Mouse (Mus musculus) liver, embryonic 12.5 days (tissue): ENCODE measurements around the gene Mas1. TPM values are rescaled to one million over a fixed set of nuclear protein-coding genes. Genes with fewer than 3 reads are reported as not detected.

Experiments used
- ATAC-seq: fragments of 200-750 bp; cut with Nextera tagmentation; 2 replicates; pipeline ENCODE4 v1.8.0; 2017; ENCODE audit warnings: moderate number of reproducible peaks, mild to moderate bottlenecking, moderate library complexity
- H3K27ac ChIP-seq: fragments of 300-500 bp; sonication (generic); 2 replicates; pipeline ENCODE4 v1.5.1; 2016; ENCODE audit warnings: mild to moderate bottlenecking
- H3K27me3 ChIP-seq: fragments of 300-500 bp; sonication (generic); replicated peaks from 2 replicates; pipeline ENCODE4 v1.6.1; 2016; ENCODE audit warnings: mild to moderate bottlenecking, moderate library complexity
- H3K36me3 ChIP-seq: fragments of 300-500 bp; sonication (generic); 2 replicates; pipeline ENCODE4 v1.6.1; 2016; ENCODE audit warnings: mild to moderate bottlenecking, moderate library complexity
- H3K4me1 ChIP-seq: fragments of 300-500 bp; sonication (generic); 2 replicates; pipeline ENCODE4 v1.6.1; 2016
- H3K4me2 ChIP-seq: fragments of 300-500 bp; sonication (generic); 2 replicates; pipeline ENCODE4 v1.6.1; 2016; ENCODE audit warnings: mild to moderate bottlenecking, moderate library complexity
- H3K4me3 ChIP-seq: fragments of 300-500 bp; sonication (generic); 2 replicates; pipeline ENCODE4 v1.5.1; 2016; ENCODE audit warnings: mild to moderate bottlenecking, moderate library complexity
- H3K9ac ChIP-seq: fragments of 300-500 bp; sonication (generic); 2 replicates; pipeline ENCODE4 v1.6.1; 2016; ENCODE audit warnings: mild to moderate bottlenecking, moderate library complexity
- H3K9me3 ChIP-seq: fragments of 300-500 bp; sonication (generic); replicated peaks from 2 replicates; pipeline ENCODE4 v1.6.1; 2016; ENCODE audit warnings: mild to moderate bottlenecking, moderate library complexity
- WGBS: fragments of 180-500 bp; shearing (Covaris S2); methylation state at CpG from one replicate; pipeline ENCODE4 v1.1.7; 2016; ENCODE audit not compliant: insufficient replicate concordance; 5-methylcytosine and 5-hydroxymethylcytosine counted together
- polyA plus RNA-seq: library from polyadenylated mRNA; unstranded; fragments of >200 nt; fragmentation: Nextera tagmentation; extraction: Ambion mirVana; gene quantifications from 2 replicates; pipeline ENCODE4 v1.2.1, GENCODE M21; 2016

The Mas1 gene
- polyA plus RNA-seq, 1 experiment from 2014 or later, result 0.12 TPM

DNA sequence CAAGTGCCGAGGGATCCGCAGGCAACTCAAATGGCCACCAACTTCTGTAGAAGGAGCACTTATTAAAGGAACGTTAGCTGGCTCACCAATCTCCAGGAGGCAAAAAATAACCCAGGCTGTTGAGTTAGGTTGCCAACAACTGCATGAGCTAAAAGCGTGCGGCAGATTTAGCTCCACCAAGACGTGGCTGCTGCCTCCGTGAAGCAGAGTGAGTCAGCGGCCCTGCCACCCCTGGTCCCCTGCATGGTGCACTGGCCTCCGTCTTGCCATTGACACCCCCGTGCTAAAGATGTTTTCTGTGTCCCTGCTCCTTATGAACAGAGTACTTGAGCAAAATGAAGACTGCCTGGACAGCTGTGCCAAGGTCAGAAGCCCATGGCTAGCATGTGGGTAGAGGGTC, 1.1 kb downstream of the Mas1 start:
- WGBS, result 59% methylated on average over 10 of the region's 10 CpGs
- Histone ChIP-seq H3K27ac (no peak overlapping the region), H3K4me2 (no peak overlapping the region), H3K36me3 (no peaks in the 10 kb centered on the region), H3K4me3 (no peak overlapping the region), H3K27me3 (peaks cover 47% of the 10 kb centered on the region), H3K9ac (no peak overlapping the region), H3K9me3 (no peaks in the 10 kb centered on the region), H3K4me1 (no peaks in the 10 kb centered on the region)
- ATAC-seq, result no peak

DNA sequence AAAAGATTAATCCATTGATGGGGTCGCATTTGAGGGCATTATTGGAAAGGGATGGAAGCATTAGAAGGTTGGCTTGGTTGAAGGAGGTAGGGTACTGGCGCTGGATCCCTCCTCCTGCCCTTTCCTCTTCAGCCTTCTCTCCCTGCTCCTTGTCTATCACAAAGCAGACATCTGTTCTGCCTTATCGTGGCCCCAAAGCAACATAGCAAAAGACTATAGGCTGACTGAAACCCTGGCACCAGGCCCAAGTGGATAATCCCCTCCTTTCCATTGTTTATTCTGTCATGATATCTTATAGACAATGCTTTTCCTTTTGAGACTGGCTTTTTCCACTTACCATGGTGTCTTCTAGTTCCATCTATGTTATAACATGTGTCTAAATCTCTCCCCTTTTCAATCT, 2.5 kb downstream of the Mas1 start:
- Histone ChIP-seq H3K9ac (no peak overlapping the region), H3K27me3 (peaks cover 34% of the 10 kb centered on the region), H3K4me3 (no peak overlapping the region), H3K36me3 (no peaks in the 10 kb centered on the region), H3K27ac (no peak overlapping the region), H3K4me2 (no peak overlapping the region), H3K4me1 (no peaks in the 10 kb centered on the region), H3K9me3 (no peaks in the 10 kb centered on the region)
- no peak for ATAC-seq
- WGBS, result 59% methylated on average over 3 of the region's 3 CpGs

DNA sequence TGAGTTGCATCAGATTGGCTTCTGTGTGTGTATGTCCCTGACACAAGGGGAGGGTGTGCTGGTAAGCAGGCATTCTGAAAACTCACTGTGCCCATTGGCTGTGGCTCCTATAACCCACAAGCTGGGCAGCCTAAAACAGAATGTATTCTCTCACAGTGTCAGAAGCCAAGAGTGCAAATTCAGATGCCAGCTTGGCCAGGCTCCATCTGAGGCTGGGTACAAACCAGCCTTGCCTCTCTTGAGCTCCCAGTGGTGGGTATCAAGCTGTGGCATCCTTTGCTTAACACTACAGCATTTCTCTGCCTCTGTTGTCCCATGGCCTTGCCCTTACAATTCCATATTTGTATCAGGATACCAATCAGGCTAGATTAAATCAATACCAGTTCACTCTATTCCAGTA, 3.8 kb downstream of the Mas1 start:
- Histone ChIP-seq H3K4me3 (no peak overlapping the region), H3K36me3 (no peaks in the 10 kb centered on the region), H3K9me3 (no peaks in the 10 kb centered on the region), H3K9ac (no peak overlapping the region), H3K27me3 (peaks cover 22% of the 10 kb centered on the region; the same call in 1 of the 2 replicates), H3K4me1 (no peaks in the 10 kb centered on the region), H3K4me2 (no peak overlapping the region), H3K27ac (no peak overlapping the region)
- no peak for ATAC-seq

DNA sequence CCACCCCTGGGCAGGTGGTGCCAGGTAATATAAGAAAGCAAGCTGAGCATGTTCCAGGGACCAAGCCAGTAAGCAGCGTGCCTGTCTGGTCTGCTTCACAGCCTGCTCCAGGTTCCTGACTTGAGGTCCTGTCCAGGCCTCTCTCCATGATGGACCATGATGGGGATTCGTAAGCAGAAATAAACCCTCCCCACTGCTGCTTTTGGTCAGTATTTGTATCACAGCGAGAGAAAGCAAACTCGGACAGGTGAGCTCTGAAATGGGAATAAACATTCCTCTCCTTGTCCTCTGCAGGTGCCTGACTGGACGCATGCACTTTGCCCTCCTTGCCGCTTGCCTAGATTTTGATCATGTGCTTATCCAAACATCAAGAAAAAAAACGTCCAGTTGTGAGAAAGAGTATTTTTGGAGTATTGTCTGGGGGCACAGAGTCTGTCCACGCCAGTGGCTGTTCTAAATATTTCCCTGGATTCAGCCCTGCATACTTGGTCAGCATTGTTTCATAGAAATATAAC, 8.9 kb downstream of the Mas1 start:
- ATAC-seq, result no peak
- 63% methylated on average over 8 of the region's 8 CpGs for WGBS
- Histone ChIP-seq H3K9me3 (no peaks in the 10 kb centered on the region), H3K9ac (no peak overlapping the region), H3K36me3 (no peaks in the 10 kb centered on the region), H3K4me2 (no peak overlapping the region), H3K4me1 (no peaks in the 10 kb centered on the region), H3K27me3 (peaks cover 7% of the 10 kb centered on the region; the same call in 1 of the 2 replicates), H3K27ac (no peak overlapping the region), H3K4me3 (no peak overlapping the region)

DNA sequence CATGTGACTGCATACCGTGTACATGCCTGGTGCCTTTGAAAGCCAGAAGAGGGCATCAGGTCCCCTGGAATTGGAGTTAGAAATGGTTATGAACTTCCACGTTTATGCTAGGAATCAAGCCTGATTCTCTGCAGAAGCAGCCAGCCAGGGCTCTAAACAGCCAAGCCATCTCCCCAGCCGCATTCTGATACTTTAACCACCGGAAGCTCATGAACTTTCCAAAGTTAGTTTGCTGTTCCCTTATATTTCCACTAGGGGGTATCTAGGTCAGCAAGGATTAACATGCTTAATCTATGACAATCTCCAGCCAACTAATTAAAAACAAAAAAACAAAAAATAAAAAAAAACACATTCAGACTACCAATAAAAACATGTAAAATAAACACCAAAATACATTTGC, 9.9 kb downstream of the Mas1 start:
- Histone ChIP-seq H3K36me3 (no peaks in the 10 kb centered on the region), H3K27me3 (peaks cover 11% of the 10 kb centered on the region; the same call in 1 of the 2 replicates), H3K27ac (no peak overlapping the region), H3K9me3 (no peaks in the 10 kb centered on the region), H3K4me3 (no peak overlapping the region), H3K4me1 (no peaks in the 10 kb centered on the region), H3K9ac (no peak overlapping the region), H3K4me2 (no peak overlapping the region)
- ATAC-seq, result no peak
- WGBS, result 28% methylated on average over 4 of the region's 4 CpGs

DNA sequence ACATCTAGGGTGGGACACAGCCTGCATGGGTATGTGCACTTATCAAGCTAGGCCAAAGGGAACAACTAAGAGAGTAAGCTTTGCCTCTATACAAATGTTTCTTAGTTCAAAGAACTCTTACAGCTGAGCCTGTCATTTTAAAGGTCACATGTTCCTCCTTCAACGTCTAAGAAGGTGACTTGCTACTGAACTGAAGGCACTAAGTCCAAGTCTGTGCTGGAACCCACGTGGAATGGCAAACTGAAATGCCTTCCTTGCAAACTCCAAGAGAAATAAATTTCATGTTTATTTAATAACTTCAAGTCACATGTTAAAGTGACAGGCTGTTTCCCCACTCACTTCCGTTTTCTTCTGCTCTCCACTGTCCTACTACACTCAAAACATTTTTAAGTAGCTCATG, 10.5 kb downstream of the Mas1 start:
- Histone ChIP-seq H3K27ac (no peak overlapping the region), H3K4me2 (no peak overlapping the region), H3K27me3 (peaks cover 6% of the 10 kb centered on the region; the same call in 1 of the 2 replicates), H3K9me3 (no peaks in the 10 kb centered on the region), H3K36me3 (no peaks in the 10 kb centered on the region), H3K4me3 (no peak overlapping the region), H3K4me1 (no peaks in the 10 kb centered on the region), H3K9ac (no peak overlapping the region)
- no peak for ATAC-seq
- 34% methylated on average over 3 of the region's 3 CpGs for WGBS

DNA sequence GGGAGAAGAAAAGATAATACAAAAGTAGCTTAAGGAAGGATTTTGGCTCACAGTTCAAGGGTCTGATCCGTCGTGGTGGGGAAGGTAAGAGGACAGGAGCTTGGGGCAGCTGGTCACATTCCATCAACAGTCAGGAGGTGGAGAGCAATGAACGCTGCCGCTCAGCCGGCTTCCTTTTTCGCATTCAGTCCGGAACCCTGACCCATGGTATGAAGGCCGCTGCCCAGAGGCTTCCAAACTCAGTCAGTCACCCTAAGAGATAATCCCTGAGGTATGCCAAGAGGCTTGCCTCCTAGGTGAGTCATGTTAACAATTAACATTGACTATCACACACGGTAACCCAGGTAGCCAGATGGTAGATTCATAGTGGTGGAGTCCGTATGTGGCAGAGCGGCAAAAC, 13.6 kb downstream of the Mas1 start:
- H3K27me3 ChIP-seq, result peaks cover 8% of the 10 kb centered on the region; the same call in 1 of the 2 replicates
- H3K4me3 ChIP-seq, result no peak overlapping the region
- H3K4me1 ChIP-seq, result no peaks in the 10 kb centered on the region
- no peaks in the 10 kb centered on the region for H3K36me3 ChIP-seq
- no peak overlapping the region for H3K9ac ChIP-seq
- H3K9me3 ChIP-seq, result no peaks in the 10 kb centered on the region
- no peak overlapping the region for H3K4me2 ChIP-seq
- H3K27ac ChIP-seq, result no peak overlapping the region
- ATAC-seq, result no peak
- 75% methylated on average over 11 of the region's 11 CpGs for whole genome bisulfite sequencing

DNA sequence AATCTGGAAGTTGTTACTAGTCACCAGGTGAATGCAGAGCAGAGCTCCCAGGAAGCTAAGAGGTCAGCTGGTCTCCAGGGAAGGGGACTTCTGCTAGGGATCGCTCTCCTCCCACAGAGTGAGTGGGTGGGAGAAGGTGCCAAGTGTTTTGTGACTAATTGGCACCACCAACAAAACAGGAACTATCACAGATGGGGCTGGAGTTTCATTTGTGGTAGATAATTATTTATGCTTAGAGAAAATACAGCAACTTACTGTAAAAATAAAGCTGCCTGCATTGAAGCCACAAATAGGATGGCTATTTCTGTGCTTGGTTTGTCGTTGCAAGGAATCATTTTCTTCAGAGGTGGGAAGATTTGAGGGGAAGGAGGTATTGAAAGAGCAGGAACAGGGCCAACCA, 14.1 kb downstream of the Mas1 start:
- peaks cover 8% of the 10 kb centered on the region; the same call in 1 of the 2 replicates for H3K27me3 ChIP-seq
- H3K9me3 ChIP-seq, result no peaks in the 10 kb centered on the region
- no peak overlapping the region for H3K4me3 ChIP-seq
- WGBS, result 61% methylated on average over 2 of the region's 2 CpGs
- no peak for ATAC-seq
- H3K4me2 ChIP-seq, result no peak overlapping the region
- no peak overlapping the region for H3K9ac ChIP-seq
- no peaks in the 10 kb centered on the region for H3K4me1 ChIP-seq
- H3K36me3 ChIP-seq, result no peaks in the 10 kb centered on the region
- H3K27ac ChIP-seq, result no peak overlapping the region

DNA sequence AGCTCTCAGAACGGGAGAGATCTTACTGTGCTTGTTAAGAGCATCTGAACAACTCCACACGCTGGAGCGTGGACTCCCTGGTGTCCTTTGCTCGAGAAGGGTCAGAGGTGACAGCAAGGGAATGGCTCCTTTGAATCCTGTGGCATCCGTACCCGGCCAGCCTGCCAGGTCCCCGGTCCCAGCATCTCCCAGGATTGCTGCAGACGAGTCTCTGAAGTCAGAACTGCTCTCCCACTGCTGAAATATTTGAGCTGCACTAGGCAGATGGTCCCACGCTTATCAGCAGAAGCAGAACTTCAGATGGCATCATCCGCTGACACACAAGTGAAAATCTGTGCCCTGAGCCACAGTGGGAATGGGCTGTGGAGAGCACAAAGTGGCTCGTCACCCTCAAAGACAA, 16.3 kb downstream of the Mas1 start:
- H3K4me3 ChIP-seq, result no peak overlapping the region
- WGBS, result 59% methylated on average over 11 of the region's 11 CpGs
- H3K27ac ChIP-seq, result no peak overlapping the region
- ATAC-seq, result no peak
- no peaks in the 10 kb centered on the region for H3K36me3 ChIP-seq
- no peak overlapping the region for H3K9ac ChIP-seq
- no peaks in the 10 kb centered on the region for H3K4me1 ChIP-seq
- H3K4me2 ChIP-seq, result no peak overlapping the region
- H3K9me3 ChIP-seq, result no peaks in the 10 kb centered on the region
- H3K27me3 ChIP-seq, result peaks cover 9% of the 10 kb centered on the region; the same call in 1 of the 2 replicates

DNA sequence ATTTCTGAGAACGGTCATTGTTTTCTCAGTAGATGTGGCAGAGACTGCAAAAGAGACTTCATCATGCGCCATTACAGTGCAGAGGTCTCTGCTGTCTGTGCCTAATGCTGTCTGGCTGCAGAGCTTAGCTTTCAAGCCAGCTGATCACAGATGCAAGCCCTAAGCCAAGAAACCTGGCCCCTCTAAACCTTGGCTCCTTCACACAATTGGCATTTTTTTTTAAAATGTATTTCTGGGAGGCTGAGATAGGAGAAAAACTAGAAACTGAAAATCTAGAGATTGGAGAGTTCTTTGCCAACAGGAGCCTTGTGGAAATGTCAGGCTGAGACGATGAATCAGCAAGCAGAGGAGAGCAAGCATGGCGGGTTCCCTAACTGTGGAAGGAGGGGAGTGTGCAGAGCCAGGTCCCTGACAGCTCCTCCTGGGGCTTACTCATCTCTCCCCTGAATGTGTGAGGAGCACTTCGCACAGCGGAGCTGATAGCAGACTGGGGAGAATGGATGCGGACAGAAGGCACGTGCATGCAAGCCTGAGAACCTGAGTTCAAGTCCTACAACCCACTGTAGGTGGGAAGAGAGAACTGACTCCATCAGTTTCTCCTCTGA, 18.1 kb downstream of the Mas1 start:
- 64% methylated on average over 8 of the region's 8 CpGs for WGBS
- H3K27me3 ChIP-seq, result peaks cover 19% of the 10 kb centered on the region; the same call in 1 of the 2 replicates
- no peak overlapping the region for H3K27ac ChIP-seq
- no peak overlapping the region for H3K4me2 ChIP-seq
- H3K4me1 ChIP-seq, result no peaks in the 10 kb centered on the region
- ATAC-seq, result no peak
- H3K36me3 ChIP-seq, result no peaks in the 10 kb centered on the region
- no peak overlapping the region for H3K4me3 ChIP-seq
- H3K9me3 ChIP-seq, result no peaks in the 10 kb centered on the region
- H3K9ac ChIP-seq, result no peak overlapping the region

DNA sequence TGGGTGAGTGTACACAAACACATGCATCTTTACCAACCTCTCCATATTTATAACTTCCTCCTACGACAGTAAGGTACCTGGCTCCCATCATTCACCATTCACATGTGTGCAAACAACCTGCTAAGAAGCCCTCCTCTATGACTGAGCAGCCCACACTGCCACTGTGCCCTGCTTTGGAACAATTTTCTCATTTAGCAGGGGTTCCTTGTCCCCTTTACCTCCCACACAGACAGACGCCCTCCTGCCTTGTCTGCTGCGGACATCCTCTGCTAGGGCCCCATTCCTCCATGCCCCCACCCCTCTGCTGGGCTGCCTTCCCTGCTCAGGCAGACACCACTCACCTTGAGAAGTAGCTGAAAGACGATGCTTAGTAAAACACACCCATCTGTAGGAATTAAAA, 20.2 kb downstream of the Mas1 start:
- ATAC-seq, result no peak
- no peak overlapping the region for H3K9ac ChIP-seq
- H3K36me3 ChIP-seq, result no peaks in the 10 kb centered on the region
- H3K4me3 ChIP-seq, result no peak overlapping the region
- H3K4me1 ChIP-seq, result no peaks in the 10 kb centered on the region
- no peaks in the 10 kb centered on the region for H3K9me3 ChIP-seq
- H3K27me3 ChIP-seq, result peaks cover 16% of the 10 kb centered on the region; the same call in 1 of the 2 replicates
- no peak overlapping the region for H3K27ac ChIP-seq
- WGBS, result 52% methylated on average over 4 of the region's 4 CpGs
- no peak overlapping the region for H3K4me2 ChIP-seq

DNA sequence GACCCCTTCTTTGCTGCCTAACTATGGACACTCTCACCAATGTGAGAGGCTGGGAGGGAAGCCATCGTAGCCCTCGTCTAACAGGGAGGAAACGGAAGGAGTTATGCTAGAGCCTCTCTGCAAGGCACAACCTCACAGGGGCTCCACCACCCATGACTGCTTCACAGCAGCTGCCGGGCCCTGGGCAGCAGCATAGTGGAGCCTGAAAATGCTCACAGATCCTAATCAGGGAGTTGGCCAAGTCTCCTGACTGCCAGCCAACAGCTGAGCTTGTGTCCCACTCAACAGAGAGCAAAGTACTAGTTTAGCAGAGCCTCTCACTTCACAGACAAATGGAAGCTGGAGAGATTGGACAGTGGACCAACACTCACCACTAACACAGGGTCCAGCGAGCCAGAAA, 21.5 kb downstream of the Mas1 start:
- no peak overlapping the region for H3K4me2 ChIP-seq
- H3K9ac ChIP-seq, result no peak overlapping the region
- no peaks in the 10 kb centered on the region for H3K4me1 ChIP-seq
- no peaks in the 10 kb centered on the region for H3K9me3 ChIP-seq
- peaks cover 17% of the 10 kb centered on the region; the same call in 1 of the 2 replicates for H3K27me3 ChIP-seq
- no peaks in the 10 kb centered on the region for H3K36me3 ChIP-seq
- no peak for ATAC-seq
- WGBS, result 57% methylated on average over 5 of the region's 5 CpGs
- H3K27ac ChIP-seq, result no peak overlapping the region
- H3K4me3 ChIP-seq, result no peak overlapping the region

DNA sequence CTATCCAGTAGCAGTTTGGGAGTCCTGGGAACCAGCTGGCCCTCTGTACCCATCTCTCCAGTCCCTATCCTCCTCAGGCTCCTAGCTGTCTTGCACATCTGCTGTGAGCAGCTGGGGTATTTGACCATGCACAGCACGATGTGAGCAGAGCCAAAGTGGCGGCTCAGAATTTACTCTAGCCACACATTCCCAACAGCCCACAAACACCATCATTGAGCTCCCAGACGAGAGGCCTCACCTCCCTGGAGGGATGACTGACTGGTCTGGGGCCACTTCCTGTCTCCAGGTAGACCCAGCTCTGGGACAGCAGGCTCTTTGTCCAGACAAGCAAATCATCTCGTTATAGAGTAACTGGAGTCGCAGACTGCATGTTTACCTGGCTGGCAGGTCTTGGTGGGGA, 22.1 kb downstream of the Mas1 start:
- Histone ChIP-seq H3K4me2 (no peak overlapping the region), H3K9me3 (no peaks in the 10 kb centered on the region), H3K4me3 (no peak overlapping the region), H3K27ac (no peak overlapping the region), H3K9ac (no peak overlapping the region), H3K27me3 (peaks cover 21% of the 10 kb centered on the region; the same call in 1 of the 2 replicates), H3K4me1 (no peaks in the 10 kb centered on the region), H3K36me3 (no peaks in the 10 kb centered on the region)
- 38% methylated on average over 5 of the region's 5 CpGs for WGBS
- no peak for ATAC-seq
